Mouse (Mus musculus): Measurements from ENCODE around the gene Anp32b.
A peak's percentile ranks its signal among the peaks of the same experiment; 100 is the strongest.

- TF ChIP-seq CTCF (IDR thresholded peaks at IDR 0.05; ENCODE audit: extremely low read depth, insufficient read depth, low read length) (peak; percentile 69), POLR2A (IDR thresholded peaks at IDR 0.05; ENCODE audit: extremely low read depth, insufficient read depth, low read length) (no peak)
These were observed 57.2 kb downstream of the Anp32b start for GRCm38 (mm10) chr4:46507736-46508460.
